Comparison of ENCODE assay signal across 8 mouse cellular contexts in the genomic region with DNA sequence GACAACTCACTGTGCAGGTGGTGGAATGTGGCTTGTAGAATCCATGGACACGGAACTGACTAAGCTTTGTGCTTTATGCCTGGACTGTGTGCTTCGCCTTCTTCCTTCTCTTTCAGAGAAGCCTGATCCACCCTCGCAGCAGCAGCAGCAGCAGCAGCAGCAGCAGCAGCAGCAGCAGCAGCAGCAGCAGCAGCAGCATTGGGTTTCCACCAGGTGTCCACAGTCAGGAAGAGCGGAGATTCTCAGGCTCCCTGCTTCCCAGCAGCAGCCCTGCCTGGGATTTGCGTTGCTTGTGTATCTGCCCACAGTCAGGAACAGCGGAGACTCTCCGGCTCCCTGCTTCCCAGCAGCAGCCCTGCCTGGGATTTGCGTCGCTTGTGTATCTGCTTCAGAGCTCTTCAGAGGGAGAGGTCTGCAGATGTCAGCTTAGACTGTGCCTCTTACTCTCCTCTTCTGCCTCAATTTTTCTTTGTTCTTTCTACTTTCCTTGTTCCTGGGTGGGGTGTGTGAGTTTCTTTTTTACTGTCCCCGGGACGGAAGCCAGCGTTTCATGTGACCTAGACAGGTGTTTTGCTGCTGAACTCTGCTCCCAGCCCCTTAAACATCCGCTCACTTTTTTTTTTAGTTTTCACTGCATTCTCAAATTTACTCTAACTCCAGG.
DNase-seq lines count a peak whose midpoint lies in the region; ATAC-seq and TF ChIP-seq lines count a peak whose summit lies in the region.

No protein-coding gene starts in this region.

- H3K4me2 ChIP-seq in heart, embryonic 16.5 days (ENCODE audit: low read depth, low read length): peak overlapping the region; percentile 52
- peak overlapping the region; percentile 36 for H3K4me2 ChIP-seq in forebrain, embryonic 16.5 days (ENCODE audit: low read length)

- no peak for TF ChIP-seq EP300 in ES-Bruce4 (IDR thresholded peaks at IDR 0.05; ENCODE audit: insufficient read depth, low read depth, low read length)

- peak overlapping the region; percentile 43; the same call in 1 of the 2 replicates for H3K27ac ChIP-seq in heart, embryonic 16.5 days (ENCODE audit: low read length)
- H3K27ac ChIP-seq in ES-Bruce4 (ENCODE audit: insufficient read depth, low read length): peak overlapping the region; percentile 46; the same call in 1 of the 2 replicates
- no peak overlapping the region for H3K27ac ChIP-seq in forebrain, embryonic 16.5 days (ENCODE audit: low read length)
- peak overlapping the region; percentile 66; the same call in 1 of the 2 replicates for H3K27ac ChIP-seq in midbrain, embryonic 10.5 days (replicated peaks)

- H3K27me3 ChIP-seq in heart, embryonic 16.5 days (ENCODE audit: control insufficient read depth, insufficient read depth, low read length): peaks cover 4% of the 10 kb centered on the region; the same call in 1 of the 2 replicates
- no peaks in the 10 kb centered on the region for H3K27me3 ChIP-seq in ES-Bruce4 (ENCODE audit: control insufficient read depth, insufficient read depth, low read length, poor library complexity, severe bottlenecking)
- peaks cover 5% of the 10 kb centered on the region; the same call in 1 of the 2 replicates for H3K27me3 ChIP-seq in forebrain, embryonic 16.5 days (replicated peaks; ENCODE audit: control insufficient read depth, insufficient read depth, low read length)
- H3K27me3 ChIP-seq in midbrain, embryonic 10.5 days (ENCODE audit: low read depth, poor library complexity, severe bottlenecking): peaks cover 22% of the 10 kb centered on the region

- peak overlapping the region; percentile 31 for H3K4me3 ChIP-seq in heart, embryonic 16.5 days (ENCODE audit: low read length)
- H3K4me3 ChIP-seq in ES-Bruce4 (ENCODE audit: low read depth, low read length): peak overlapping the region; percentile 6; the same call in 1 of the 2 replicates
- peak overlapping the region; percentile 19 for H3K4me3 ChIP-seq in forebrain, embryonic 16.5 days (replicated peaks; ENCODE audit: low read length)
- peak overlapping the region; percentile 36 for H3K4me3 ChIP-seq in midbrain, embryonic 10.5 days

- no peak for TF ChIP-seq POLR2A in ES-Bruce4 (IDR thresholded peaks at IDR 0.05; ENCODE audit: insufficient read depth, low read length)

- no peak for DNase-seq in heart, postnatal 4 days
- DNase-seq in midbrain, embryonic 10.5 days (ENCODE audit: low spot score): peak; percentile 36
- DNase-seq in thymus, postnatal 14 days: peak; percentile 84
- DNase-seq in urinary bladder, postnatal 10 days (ENCODE audit: low spot score): no peak
- no peak for DNase-seq in cerebellum, postnatal 10 days

- no peaks in the 10 kb centered on the region for H3K36me3 ChIP-seq in heart, embryonic 16.5 days (ENCODE audit: control insufficient read depth, insufficient read depth)
- no peaks in the 10 kb centered on the region for H3K36me3 ChIP-seq in ES-Bruce4 (ENCODE audit: control insufficient read depth, insufficient read depth, low read length, poor library complexity, severe bottlenecking)
- H3K36me3 ChIP-seq in forebrain, embryonic 16.5 days (ENCODE audit: control insufficient read depth, insufficient read depth): no peaks in the 10 kb centered on the region
- H3K36me3 ChIP-seq in midbrain, embryonic 10.5 days: no peaks in the 10 kb centered on the region

- peaks cover 4% of the 10 kb centered on the region; the same call in 1 of the 2 replicates for H3K4me1 ChIP-seq in heart, embryonic 16.5 days (ENCODE audit: control insufficient read depth, insufficient read depth, low read length)
- H3K4me1 ChIP-seq in ES-Bruce4 (ENCODE audit: control insufficient read depth, insufficient read depth, low read length): peaks cover 3% of the 10 kb centered on the region
- no peaks in the 10 kb centered on the region for H3K4me1 ChIP-seq in forebrain, embryonic 16.5 days (replicated peaks; ENCODE audit: control insufficient read depth, insufficient read depth, low read length)
- H3K4me1 ChIP-seq in midbrain, embryonic 10.5 days: peaks cover 21% of the 10 kb centered on the region

- ATAC-seq in heart, embryonic 16.5 days (replicated peaks; ENCODE audit: extremely low read depth, insufficient read depth, low FRiP score): peak; percentile 37; the same call in 1 of the 2 replicates
- ATAC-seq in forebrain, embryonic 16.5 days: peak; percentile 59

- peak overlapping the region; percentile 53; the same call in 1 of the 2 replicates for H3K9ac ChIP-seq in heart, embryonic 16.5 days (ENCODE audit: low read length)
- peak overlapping the region; percentile 27 for H3K9ac ChIP-seq in ES-Bruce4 (ENCODE audit: low read depth, poor library complexity, severe bottlenecking)
- peak overlapping the region; percentile 41 for H3K9ac ChIP-seq in forebrain, embryonic 16.5 days (replicated peaks; ENCODE audit: low read depth, low read length)

- TF ChIP-seq CTCF in ES-Bruce4 (IDR thresholded peaks at IDR 0.05; ENCODE audit: low read depth, low read length): no peak

- H3K9me3 ChIP-seq in heart, embryonic 16.5 days (replicated peaks; ENCODE audit: control insufficient read depth, low read length): no peaks in the 10 kb centered on the region
- H3K9me3 ChIP-seq in ES-Bruce4 (replicated peaks; ENCODE audit: control insufficient read depth, insufficient read depth, low read length, poor library complexity, severe bottlenecking): peaks cover 6% of the 10 kb centered on the region
- no peaks in the 10 kb centered on the region for H3K9me3 ChIP-seq in forebrain, embryonic 16.5 days (ENCODE audit: control insufficient read depth, low read length)
- H3K9me3 ChIP-seq in midbrain, embryonic 10.5 days (replicated peaks): no peaks in the 10 kb centered on the region

- WGBS in heart, embryonic 16.5 days: 21% methylated on average over 13 of the region's 13 CpGs
- 19% methylated on average over 13 of the region's 13 CpGs for WGBS in forebrain, embryonic 16.5 days
- WGBS in midbrain, embryonic 10.5 days: 18% methylated on average over 13 of the region's 13 CpGs

Comparison
In these comparisons a context has a peak if more than half of its experiments do, and no peak if none do; other contexts are left out.
1. DNase-seq: peak in midbrain, embryonic 10.5 days (single experiment) and thymus, postnatal 14 days (single experiment); none in heart, postnatal 4 days (single experiment), urinary bladder, postnatal 10 days (single experiment) and cerebellum, postnatal 10 days (0 of 2).
2. Peak in every context shown above with its lines, with median percentiles within 50 percentile points of each other: H3K4me3 ChIP-seq and H3K9ac ChIP-seq.